Mouse (Mus musculus): Measurements from ENCODE around the gene Alg12. TPM values are rescaled to one million over a fixed set of nuclear protein-coding genes. Genes with fewer than 3 reads are reported as not detected.

Alg12 gene
- total RNA-seq, 1 experiment from 2014 or later: 16.3 TPM

DNA sequence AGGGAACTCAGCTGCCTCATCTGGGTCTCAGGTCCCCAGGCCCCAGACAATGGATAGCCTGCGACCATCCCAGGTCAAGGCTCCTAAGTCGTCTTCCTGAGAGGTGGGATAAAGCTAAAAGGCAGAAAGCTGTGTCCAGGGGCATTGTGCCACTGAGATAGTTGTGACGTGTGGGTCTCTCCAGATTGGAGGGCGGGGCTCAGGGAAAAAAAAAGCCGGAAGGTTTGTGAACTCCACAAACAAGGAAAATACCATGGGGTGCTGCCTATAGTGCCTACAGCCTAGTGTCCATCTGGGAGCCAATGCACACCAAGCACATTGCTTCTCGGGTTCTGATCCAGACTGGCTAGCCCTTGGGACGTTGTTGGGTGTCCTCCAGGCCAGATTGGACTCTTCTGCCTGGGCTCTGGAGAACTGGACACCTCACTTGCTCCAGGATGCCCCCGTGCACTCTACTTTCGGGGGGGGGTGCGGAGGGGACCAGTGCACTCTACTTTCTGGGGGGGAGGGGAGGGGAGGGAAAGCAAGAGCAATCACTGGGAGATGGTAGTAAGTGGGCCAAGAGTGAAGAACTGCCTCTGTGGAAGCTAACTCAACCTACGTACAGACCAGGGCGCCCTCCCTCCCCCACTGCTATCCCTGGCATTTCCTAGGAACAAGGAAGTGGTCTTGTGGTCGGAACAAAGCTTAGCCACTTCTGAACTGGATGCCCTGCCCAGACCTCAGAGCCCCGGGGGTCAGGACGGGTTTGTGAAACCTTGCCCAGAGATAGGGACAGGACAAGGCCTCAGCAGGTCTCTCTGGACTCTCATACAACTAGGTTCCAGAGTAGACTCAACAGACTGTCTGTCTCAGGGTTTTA is 36.1 kb upstream of the Alg12 start:
- no peak for DNase-seq

DNA sequence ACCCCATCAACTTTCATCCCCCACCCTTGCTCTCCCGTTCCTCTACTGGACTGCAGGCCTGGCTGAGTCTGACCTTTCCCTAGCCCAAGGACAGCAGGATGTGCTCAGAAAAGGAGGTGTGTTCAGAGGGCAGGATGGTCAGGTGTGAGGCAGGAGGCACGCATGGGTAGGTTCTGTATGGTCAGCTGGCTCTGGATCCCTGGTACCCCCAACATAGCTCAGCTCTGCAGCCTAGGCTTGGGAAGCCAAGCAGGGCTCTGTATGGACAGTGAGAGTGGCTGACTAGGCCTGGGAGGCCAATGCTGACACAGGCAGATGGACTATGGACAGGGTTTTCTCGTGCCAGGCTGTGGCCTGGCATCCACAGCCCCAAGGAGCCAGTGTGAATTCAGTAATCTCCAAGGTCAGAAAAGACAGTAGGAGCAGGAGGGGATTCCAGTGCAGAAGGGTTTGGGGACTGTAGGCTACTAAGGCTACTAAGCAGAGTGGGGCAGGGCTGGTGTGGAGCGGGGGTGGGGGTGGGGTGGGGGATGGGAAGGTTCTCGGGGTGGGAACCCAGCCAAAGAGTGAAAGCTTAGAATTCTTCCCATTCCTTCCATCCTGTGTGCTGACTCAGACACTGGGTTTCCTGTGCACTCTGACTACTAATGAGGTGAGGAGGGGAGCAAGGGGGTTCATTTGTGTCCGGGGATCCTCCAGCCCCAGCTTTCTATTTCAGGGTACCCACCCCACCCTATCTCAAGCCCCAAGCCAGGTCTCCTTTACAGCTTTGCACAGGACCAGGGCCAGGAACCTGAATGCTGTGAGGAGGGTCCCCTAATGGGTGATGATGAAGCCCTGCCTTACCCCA is 35.2 kb upstream of the Alg12 start:
- DNase-seq: no peak

DNA sequence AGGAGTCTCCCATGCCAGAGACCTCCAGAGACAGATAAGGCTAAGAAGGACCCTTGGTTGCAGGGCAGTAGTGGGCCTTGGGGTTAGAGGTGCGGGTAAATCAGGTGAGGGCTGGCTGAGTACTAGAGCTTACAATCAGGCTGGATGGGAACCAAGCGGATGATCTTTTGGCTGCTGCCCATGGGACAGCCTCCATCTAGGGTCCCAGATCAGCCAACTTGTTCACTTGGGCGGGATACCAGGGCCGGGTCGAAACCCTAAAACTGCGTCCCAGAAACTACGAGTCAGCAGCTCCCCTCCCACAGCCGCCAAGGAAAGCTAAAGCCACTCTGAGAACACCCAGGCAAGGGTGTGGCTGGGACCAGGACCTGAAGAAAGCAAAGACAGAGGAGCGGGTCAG is 34.0 kb upstream of the Alg12 start:
- DNase-seq: no peak

DNA sequence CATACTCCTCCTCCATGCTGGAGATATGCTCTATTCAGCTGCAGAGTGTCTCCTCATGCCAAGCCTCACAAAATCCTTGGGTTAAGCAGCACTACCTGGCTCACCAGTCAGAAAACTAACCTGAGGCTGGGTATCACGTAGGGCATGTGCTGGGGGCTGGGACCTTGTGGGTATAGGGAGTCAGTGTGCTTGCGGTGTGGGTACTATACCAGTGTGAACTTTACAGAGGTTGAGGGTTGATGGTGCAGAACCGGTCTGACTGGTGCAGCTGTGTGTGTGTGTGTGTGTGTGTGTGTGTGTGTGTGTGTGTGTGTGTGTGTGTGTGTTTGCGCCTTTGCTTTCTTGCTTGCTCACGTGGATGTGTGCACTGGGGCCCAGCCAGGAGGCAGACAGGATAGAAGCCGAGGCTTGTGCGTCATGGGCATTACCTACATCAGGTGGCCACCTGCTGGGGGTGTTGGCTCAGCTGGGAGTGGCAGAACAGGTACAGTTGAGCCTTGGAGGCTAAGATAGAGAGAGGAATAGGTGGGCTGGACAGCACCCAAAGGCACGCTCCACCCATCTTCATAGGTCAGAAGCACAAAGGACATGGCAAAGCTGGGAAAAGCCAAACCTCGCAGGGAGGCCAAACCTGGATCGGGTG is 32.5 kb upstream of the Alg12 start:
- DNase-seq: no peak

DNA sequence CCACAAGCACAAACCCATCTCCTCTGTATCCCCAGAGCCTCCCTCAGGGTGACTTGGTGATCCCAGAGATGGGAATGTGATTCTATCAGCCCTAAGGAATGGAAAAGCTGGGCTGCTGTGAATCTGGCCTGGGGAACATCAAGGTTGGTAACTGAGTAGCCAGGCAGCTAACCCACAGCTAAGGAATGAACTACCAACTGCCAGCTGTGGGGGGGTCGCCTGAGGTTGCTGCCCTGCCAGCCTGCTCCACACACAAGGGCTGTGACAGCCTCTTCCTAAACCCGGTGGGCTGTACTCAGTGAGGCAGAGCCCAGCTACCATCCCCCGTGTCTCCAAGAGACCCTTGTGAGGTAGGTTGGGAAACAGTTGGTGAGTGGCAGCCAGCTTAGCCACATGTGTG is 32.0 kb upstream of the Alg12 start:
- no peak for DNase-seq

DNA sequence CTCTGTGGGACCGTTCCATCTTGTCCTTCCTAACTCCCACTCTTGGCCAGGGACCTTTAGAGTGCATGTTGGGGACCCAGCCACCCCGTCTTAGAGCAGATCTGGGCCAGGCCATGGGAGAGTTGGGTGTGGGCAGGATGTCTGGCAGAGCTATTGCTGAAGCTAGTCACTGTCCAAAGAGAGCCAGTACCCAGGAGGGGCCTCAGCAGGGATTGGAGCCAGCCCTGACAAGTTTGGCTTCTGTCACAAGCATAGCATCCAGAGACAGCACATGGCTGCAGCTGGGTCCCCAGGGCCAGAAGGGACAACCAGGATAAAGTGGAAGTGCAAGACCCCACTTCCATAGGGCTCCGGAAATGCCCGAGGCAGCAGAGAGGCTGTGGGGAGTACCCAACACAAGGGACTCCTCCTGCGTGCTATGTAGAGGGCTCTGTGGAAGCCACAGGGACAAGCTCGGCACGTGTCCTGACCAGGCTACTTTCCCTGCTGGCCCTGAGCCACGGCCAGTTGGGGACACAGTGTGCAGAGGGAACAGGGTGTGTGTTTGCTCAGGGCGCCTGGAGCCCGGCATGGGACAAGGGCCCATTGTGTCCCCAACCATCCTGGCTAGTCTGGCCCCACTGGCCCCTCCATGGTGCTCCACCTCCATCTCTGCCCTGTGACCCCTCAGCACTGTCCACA is 31.2 kb upstream of the Alg12 start:
- DNase-seq: peak; percentile 76

DNA sequence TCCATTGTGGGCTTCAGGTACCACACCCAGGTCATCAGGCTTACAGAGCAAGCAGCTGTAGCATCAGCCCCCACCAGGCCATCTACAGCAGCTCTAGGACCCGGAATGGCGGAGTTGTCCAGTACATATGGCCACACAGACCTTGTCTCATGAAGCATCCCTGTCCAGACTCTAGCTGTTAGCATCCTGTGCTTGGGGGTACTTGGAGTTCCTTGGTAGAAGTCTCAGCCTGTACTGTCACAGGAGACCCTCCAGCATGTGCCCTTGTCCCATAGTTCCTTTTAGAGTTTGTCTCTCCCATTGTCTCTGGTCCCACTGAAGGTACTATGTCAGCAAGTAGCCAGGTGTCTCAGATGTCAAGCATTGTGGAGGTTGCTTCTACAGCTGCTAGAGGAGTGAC is 30.5 kb upstream of the Alg12 start:
- no peak for DNase-seq

DNA sequence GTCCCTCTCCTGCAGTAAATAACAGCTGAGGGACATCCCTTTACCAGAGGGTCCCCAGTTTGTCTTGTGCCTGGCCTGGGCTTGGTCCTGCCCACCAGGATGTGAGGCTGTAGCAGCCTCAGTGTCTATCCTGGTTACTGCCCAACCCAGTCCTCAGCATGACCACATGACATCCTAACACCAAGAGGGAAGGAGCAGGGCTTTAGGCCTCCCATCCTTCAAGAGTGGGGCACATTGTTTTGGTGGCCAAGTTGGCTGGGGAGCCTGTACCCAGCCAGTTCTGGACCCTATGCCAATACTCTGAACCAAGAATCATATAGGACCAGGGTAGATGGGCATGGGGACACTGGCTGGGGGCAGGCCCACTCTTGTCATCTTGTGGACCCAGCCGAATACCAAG is 29.5 kb upstream of the Alg12 start:
- no peak for DNase-seq

DNA sequence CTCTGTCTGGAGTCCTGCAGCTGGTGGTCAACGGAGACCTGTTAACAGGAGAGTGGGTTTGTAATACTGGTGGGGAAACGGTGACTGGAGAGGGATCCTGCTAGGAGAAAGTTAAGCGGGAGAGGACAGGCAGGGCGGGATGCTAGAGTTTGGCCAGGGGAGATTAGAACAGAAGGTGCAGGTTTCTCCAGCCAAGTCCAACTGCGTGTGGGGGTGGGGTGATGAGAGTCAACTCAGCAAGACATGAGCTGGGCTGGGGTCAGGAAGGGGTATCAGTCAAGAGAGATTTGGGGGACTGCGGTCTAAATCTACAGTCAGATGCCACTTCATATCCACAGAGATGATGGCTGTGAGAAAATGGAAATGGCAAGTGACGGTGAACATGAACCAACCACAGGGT is 25.8 kb upstream of the Alg12 start:
- no peak for DNase-seq

DNA sequence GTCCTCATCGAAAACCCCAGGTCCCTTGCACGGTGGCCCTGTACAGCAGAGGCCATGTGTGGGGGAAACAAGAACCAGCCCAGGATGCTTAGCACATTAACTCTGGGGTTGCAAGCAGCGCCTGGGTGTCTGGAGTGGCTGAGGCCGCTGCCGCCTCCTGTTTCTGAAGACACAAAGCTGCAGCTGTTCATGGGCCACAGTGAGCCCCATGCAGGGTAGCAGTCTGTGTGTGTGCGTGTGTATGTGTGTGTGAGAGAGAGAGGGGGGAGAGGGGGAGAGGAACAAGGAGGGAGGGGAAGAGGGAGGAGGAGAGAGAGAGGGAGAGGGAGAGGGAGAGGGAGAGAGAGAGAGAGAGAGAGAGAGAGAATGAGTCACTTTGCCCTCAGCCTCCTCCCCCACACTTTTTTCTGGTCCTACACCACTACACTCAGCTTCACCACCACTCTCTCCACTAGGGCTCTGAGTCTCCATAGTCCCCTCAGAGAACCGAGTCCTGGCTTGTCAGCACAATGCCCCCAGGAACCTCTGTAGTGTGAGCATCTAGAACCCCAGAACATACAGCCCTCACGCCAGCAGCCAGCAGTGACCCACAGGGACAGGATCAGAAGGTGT is 24.5 kb upstream of the Alg12 start:
- no peak for DNase-seq

DNA sequence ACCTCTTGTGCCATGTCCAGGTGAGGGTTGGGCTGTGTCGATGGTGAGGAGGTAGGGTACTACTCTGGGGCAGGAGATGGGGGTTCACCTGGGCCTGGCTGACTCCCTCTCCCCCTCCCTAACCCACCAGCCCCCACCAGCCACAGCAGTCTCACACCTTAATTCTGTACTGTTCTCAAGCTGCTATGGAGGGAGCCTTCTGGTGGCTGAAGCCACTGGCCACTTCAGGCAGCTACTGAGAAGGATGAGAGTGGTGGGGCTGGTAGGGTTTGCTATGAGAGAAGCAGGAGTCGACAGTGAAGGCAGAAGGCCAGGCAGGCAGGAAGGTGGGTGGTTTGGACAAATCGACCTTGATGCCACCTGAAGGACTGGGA is 23.2 kb upstream of the Alg12 start:
- no peak for DNase-seq

DNA sequence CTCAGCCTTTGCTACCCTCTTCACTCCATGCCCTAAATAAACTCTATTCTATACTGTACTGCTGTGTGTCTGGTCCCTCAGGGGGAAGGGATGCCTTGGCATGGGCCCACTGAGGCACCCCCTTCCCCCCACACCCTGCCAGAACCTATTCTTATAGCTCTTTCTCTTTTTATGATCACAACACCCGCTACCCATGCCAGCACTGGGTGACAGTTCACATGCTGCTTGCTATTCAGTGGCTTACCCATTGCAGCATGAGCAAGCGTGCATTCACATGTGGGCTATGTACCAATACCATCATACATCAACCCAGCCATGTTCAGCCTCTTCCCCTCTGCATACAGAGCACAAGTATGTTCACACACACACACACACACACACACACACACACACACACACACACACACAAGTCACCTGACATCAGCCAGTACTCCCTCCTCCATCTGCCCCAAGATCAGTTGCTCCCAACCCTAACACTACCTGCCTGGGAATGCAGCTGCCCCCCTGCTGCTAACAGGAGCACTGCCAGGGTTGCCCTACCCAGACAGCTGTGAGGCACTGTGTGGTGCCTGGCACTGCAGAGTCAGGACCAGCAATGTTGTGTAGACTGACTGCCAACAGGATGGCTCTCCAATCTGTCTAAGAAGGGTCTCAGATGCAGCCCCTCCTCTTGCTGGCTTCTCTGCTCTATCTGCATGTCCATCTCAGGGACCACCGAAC is 22.6 kb upstream of the Alg12 start:
- peak; percentile 27 for DNase-seq

DNA sequence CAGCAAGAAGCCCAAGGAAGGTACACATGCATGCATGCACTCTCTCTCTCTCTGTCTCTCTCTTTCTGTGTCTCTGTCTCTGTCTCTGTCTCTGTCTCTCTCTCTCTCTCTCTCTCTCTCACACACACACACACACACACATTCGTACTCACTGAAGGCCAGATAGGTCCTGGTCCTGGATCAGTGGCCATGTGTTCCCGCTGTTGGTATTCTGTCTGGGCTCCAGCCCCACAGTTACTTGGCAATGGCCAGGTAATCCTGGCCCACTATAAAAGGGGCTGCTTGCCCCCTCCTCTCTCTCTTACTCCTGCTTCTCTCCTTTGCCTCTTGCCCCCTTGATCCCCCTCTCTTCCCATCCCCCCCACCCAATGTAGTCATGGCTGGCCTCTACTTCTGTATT is 22.0 kb upstream of the Alg12 start:
- no peak for DNase-seq

DNA sequence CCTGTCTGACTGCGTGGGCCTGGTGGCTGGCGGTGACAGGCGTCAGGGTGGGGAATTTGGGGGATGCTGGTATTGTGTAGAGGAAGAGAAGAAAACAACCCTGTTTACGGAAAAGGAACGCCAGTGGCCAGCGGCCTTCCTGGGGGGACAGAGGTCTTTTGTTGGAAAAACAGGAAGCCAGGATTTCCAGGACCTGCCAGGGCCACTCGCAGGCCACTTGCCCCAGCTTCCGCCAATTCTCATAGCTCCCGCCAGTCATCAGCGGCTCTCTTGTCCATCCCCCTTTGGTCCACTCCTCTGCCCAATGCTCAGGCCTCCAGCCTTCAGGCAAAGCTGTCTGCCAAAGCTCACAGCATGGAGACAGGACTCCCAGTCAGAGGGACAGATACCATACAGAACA is 21.0 kb upstream of the Alg12 start:
- peak; percentile 44 for DNase-seq

DNA sequence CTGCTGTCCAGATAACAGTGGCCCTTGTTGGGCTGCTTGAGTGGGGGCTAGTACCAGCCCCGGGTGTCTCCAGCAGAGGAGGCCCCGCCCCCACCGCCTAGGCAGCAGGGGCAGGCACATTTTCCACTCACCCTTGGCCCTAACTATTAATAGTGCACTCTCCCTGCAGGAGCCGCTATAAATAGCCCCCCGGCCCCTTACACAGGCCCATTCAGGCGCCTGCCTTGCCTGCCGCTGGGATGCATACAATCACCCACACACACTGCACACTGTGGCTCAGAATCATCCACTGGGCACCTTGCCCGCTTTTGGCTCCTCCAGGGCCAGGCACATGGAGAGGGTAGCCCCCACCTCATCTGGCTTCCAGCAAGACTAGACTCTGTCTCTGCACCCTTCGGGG is 20.2 kb upstream of the Alg12 start:
- peak; percentile 62 for DNase-seq

DNA sequence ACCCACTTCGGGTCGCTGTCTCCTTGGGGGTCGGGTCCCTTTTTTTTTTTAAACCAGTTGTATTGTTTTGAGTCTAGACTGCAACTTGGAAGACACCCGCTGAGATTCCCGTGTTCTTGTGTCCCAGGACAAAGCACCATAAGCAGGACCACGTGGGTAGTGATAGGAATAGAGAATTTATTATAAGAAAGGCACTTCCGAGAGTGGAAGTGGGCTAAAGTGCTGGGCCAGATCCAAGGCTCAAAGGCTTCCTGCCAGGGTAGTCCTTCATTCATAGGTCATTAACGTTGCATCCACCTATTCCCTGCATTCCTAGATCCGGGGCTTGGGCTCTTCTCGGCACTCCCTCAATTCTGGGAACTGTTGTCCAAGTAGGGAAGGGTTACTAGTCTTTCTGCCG is 18.9 kb upstream of the Alg12 start:
- DNase-seq: peak; percentile 52

DNA sequence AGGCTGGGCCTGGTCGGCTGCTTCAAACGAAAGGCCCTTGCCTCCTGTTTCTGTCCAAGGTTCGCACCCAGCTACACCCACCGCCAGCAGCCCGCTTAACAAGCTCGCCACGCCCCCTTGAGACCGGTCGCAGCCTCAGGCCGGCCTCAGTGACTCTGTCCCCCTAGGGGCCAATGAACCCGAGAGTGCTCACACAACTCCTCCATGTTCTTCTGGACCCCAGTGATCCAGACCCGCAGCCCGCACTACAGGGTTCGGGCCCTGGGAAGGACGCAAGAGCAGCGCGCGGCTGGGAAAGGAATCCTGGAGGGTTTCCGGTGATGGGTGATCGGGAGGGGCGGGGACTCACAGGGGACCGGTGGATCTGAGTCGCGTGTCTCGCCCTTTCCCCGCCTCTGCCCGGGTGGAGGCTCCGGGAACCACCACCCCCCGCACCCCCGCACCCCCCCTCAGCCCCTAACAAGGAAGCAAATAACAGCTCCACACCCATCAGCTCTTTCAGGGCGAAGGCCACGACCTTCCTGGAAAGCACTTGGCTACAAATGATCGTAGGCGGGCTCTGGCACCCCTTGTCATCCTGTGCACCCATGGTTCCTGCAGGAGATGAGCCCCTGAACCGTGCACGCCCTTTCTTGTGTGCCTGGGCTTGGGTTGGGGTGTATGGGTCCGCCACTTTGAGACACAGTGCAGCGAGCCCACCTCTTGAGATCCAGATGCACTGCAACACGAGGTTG is 18.2 kb upstream of the Alg12 start:
- peak; percentile 77 for DNase-seq

DNA sequence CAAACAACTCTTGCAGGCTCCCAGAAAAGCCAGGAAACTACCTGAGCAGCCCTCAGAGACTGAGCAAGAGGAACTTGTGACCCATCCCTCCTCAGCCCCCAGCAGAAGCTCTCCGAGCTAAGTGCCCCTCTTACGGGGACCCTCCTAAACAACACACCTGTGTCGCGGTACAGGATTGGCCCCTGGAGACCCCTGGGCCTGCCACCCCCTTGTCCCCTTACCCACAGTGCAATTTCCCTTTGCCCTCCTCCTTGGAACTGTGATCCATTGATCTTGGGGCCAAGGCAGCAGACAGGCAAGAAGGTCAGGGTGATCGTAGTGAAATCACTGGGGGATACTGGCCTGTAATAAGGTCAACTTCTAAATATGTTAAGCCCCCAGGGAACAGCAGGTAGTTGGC is 17.5 kb upstream of the Alg12 start:
- DNase-seq: no peak

DNA sequence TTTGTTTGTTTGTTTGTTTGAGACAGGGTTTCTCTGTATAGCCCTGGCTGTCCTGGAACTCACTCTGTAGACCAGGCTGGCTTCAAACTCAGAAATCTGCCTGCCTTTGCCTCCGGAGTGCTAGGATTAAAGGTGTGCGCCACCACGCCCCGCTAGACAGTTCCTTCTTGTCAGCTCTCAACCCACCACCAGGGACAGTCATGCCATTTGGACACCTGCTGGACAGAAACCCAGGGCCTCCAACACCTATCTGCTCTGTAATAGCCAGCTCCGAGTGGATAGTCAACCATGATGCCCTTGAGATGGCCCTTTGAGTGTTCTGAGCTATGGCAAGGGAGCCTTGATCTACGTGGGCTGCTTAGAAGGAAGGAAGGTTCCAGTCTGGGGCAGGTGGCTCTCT is 16.9 kb upstream of the Alg12 start:
- no peak for DNase-seq

DNA sequence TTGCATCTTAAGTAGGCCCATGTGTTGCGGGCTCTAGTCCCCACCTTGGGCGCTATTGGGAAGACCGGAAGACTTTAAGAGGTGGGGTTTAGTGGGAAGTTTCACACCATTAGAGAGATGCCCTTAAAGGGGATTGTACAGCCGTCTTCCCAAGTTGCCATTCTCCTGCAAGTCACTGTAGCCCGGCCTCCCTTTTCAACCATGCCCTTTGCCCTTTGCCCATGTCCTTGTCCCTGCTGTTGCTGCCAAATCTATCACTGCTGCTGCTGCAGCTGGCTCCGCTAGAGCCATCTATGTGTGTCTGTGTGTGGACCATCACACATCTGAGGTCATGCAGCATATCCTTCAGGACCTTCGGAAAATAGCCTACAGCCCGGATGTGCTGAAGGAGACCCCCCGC is 13.4 kb upstream of the Alg12 start:
- DNase-seq: no peak

DNA sequence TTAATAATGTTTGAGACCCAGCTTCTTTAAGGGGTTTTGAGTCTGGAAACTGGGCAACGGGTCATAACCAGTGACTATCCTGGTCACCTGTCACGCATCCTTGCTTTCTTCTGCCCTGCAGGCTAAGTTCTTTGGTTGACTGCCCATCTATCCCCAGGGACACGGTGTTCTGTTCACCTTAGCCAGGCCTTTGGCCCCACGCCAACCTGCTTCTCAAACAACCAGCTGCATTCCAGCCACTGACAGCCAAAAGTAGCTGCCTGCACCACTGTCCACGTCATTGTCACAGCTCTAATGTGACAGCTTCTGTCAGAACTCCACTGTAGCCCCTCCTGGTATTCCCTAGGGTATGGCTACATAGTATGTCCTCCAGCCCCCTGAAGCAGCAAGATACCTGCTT is 12.4 kb upstream of the Alg12 start:
- DNase-seq: peak; percentile 56

Measured in adrenal gland, postnatal 25 days (tissue).